Mouse (Mus musculus) stomach, embryonic 15.5 days (tissue): ENCODE measurements at regions not wholly inside any gene's neighbourhood (a gene's known extent, or its start where the extent isn't known, plus 50 kb on each side); places are given as distances from the start of the nearest gene placed in this dataset.

Experiments
- ATAC-seq: fragments of 200-750 bp; cut with Nextera tagmentation; 2 replicates; pipeline ENCODE4 v1.8.0; 2017; ENCODE audit warnings: low read depth, moderate number of reproducible peaks, moderate TSS enrichment; ENCODE audit not compliant: insufficient read depth, low FRiP score
- H3K27ac ChIP-seq: fragments of 300-500 bp; sonication (generic); 2 replicates; pipeline ENCODE4 v1.5.1; 2015; ENCODE audit warnings: mild to moderate bottlenecking, inconsistent platforms
- H3K27me3 ChIP-seq: fragments of 300-500 bp; sonication (generic); replicated peaks from 2 replicates; pipeline ENCODE4 v1.6.1; 2015; ENCODE audit warnings: inconsistent platforms
- H3K36me3 ChIP-seq: fragments of 300-500 bp; sonication (generic); 2 replicates; pipeline ENCODE4 v1.6.1; 2015; ENCODE audit warnings: inconsistent platforms
- H3K4me1 ChIP-seq: fragments of 300-500 bp; sonication (generic); 2 replicates; pipeline ENCODE4 v1.6.1; 2015; ENCODE audit warnings: inconsistent platforms
- H3K4me2 ChIP-seq: fragments of 300-500 bp; sonication (generic); 2 replicates; pipeline ENCODE4 v1.6.1; 2015; ENCODE audit warnings: mild to moderate bottlenecking, inconsistent platforms
- H3K4me3 ChIP-seq: fragments of 300-500 bp; sonication (generic); replicated peaks from 2 replicates; pipeline ENCODE4 v1.5.1; 2015; ENCODE audit warnings: inconsistent platforms
- H3K9ac ChIP-seq: fragments of 300-500 bp; sonication (generic); 2 replicates; pipeline ENCODE4 v1.6.1; 2015; ENCODE audit warnings: inconsistent platforms
- H3K9me3 ChIP-seq: fragments of 300-500 bp; sonication (generic); 2 replicates; pipeline ENCODE4 v1.6.1; 2016; ENCODE audit warnings: inconsistent platforms
- WGBS: fragments of 180-500 bp; shearing (Covaris S2); methylation state at CpG from one replicate; pipeline ENCODE4 v1.1.7; 2015; 5-methylcytosine and 5-hydroxymethylcytosine counted together

- no peak for ATAC-seq
- no peaks in the 10 kb centered on the region for H3K9me3 ChIP-seq
- no peaks in the 10 kb centered on the region for H3K4me1 ChIP-seq
- no peak overlapping the region for H3K27ac ChIP-seq
- no peak overlapping the region for H3K9ac ChIP-seq
- H3K36me3 ChIP-seq = no peaks in the 10 kb centered on the region
- H3K4me3 ChIP-seq = no peak overlapping the region
- no peaks in the 10 kb centered on the region for H3K27me3 ChIP-seq
- no peak overlapping the region for H3K4me2 ChIP-seq
- WGBS = 66% methylated on average over 6 of the region's 6 CpGs
Observed at GRCm38 (mm10) chr9:51379589-51379988, 50.9 kb upstream of the 1810046K07Rik start.

- H3K4me1 ChIP-seq = no peaks in the 10 kb centered on the region; the same call in 1 of the 2 replicates
- 66% methylated on average over 2 of the region's 2 CpGs for WGBS
- no peak overlapping the region for H3K9ac ChIP-seq
- ATAC-seq = no peak
- no peak overlapping the region for H3K4me2 ChIP-seq
- no peak overlapping the region for H3K4me3 ChIP-seq
- H3K9me3 ChIP-seq = no peaks in the 10 kb centered on the region
- H3K27ac ChIP-seq = no peak overlapping the region
- H3K27me3 ChIP-seq = no peaks in the 10 kb centered on the region
- no peaks in the 10 kb centered on the region for H3K36me3 ChIP-seq
Observed at GRCm38 (mm10) chr9:51393921-51394320, 65.2 kb upstream of the 1810046K07Rik start.

- no peak overlapping the region for H3K4me2 ChIP-seq
- ATAC-seq = no peak
- H3K27ac ChIP-seq = 0 out of 2 replicates have a peak overlapping the region, but pooled peaks have one; percentile 4
Observed at GRCm38 (mm10) chr9:51394372-51394771, 65.7 kb upstream of the 1810046K07Rik start.

GRCm38 (mm10) chr9:51396801-51397200, 68.1 kb upstream of the 1810046K07Rik start:
- WGBS = 94% methylated on average over 3 of the region's 3 CpGs
- no peak overlapping the region for H3K27ac ChIP-seq
- no peak overlapping the region for H3K9ac ChIP-seq
- H3K4me3 ChIP-seq = no peak overlapping the region
- H3K36me3 ChIP-seq = no peaks in the 10 kb centered on the region
- no peaks in the 10 kb centered on the region for H3K27me3 ChIP-seq
- no peak overlapping the region for H3K4me2 ChIP-seq
- H3K4me1 ChIP-seq = no peaks in the 10 kb centered on the region; the same call in 1 of the 2 replicates
- no peak for ATAC-seq
- H3K9me3 ChIP-seq = no peaks in the 10 kb centered on the region

More at GRCm38 (mm10) chr9:51394372-51394771, 65.7 kb upstream of the 1810046K07Rik start:
- WGBS = 35% methylated on average over 9 of the region's 9 CpGs
- H3K36me3 ChIP-seq = no peaks in the 10 kb centered on the region
- no peaks in the 10 kb centered on the region; the same call in 1 of the 2 replicates for H3K4me1 ChIP-seq
- no peaks in the 10 kb centered on the region for H3K9me3 ChIP-seq
- H3K9ac ChIP-seq = no peak overlapping the region
- H3K27me3 ChIP-seq = no peaks in the 10 kb centered on the region
- H3K4me3 ChIP-seq = no peak overlapping the region

- Histone ChIP-seq H3K4me3 (no peak overlapping the region), H3K9me3 (no peaks in the 10 kb centered on the region), H3K9ac (no peak overlapping the region), H3K27me3 (no peaks in the 10 kb centered on the region), H3K36me3 (no peaks in the 10 kb centered on the region), H3K4me2 (no peak overlapping the region), H3K27ac (peak overlapping the region; percentile 57; the same call in 1 of the 2 replicates), H3K4me1 (no peaks in the 10 kb centered on the region; the same call in 1 of the 2 replicates)
- 3% methylated on average over 1 of the region's 1 CpGs for WGBS
- ATAC-seq = no peak
Observed at GRCm38 (mm10) chr9:51397589-51398220, 69.0 kb upstream of the 1810046K07Rik start.

GRCm38 (mm10) chr9:51398886-51399285, 70.2 kb upstream of the 1810046K07Rik start:
- Histone ChIP-seq H3K4me1 (no peaks in the 10 kb centered on the region; the same call in 1 of the 2 replicates), H3K9me3 (no peaks in the 10 kb centered on the region), H3K36me3 (no peaks in the 10 kb centered on the region), H3K4me2 (no peak overlapping the region), H3K27me3 (no peaks in the 10 kb centered on the region), H3K9ac (no peak overlapping the region), H3K4me3 (no peak overlapping the region), H3K27ac (no peak overlapping the region)
- WGBS = 85% methylated on average over 4 of the region's 4 CpGs
- no peak for ATAC-seq

GRCm38 (mm10) chr9:51399356-51399755, 70.6 kb upstream of the 1810046K07Rik start:
- Histone ChIP-seq H3K9ac (no peak overlapping the region), H3K9me3 (no peaks in the 10 kb centered on the region), H3K4me3 (no peak overlapping the region), H3K27ac (no peak overlapping the region), H3K36me3 (no peaks in the 10 kb centered on the region), H3K4me2 (no peak overlapping the region), H3K27me3 (no peaks in the 10 kb centered on the region), H3K4me1 (no peaks in the 10 kb centered on the region; the same call in 1 of the 2 replicates)
- 44% methylated on average over 4 of the region's 4 CpGs for WGBS
- no peak for ATAC-seq

- H3K4me1 ChIP-seq = no peaks in the 10 kb centered on the region
- H3K36me3 ChIP-seq = no peaks in the 10 kb centered on the region
- H3K27me3 ChIP-seq = no peaks in the 10 kb centered on the region
- no peak overlapping the region for H3K27ac ChIP-seq
- no peak overlapping the region for H3K4me3 ChIP-seq
- 88% methylated on average over 3 of the region's 3 CpGs for WGBS
- H3K9me3 ChIP-seq = no peaks in the 10 kb centered on the region
- no peak overlapping the region for H3K4me2 ChIP-seq
- no peak for ATAC-seq
- H3K9ac ChIP-seq = no peak overlapping the region
Observed at GRCm38 (mm10) chr9:51401779-51402178, 73.1 kb upstream of the 1810046K07Rik start.

GRCm38 (mm10) chr9:51407978-51408377, 79.3 kb upstream of the 1810046K07Rik start:
- WGBS = 31% methylated on average over 1 of the region's 1 CpGs
- no peaks in the 10 kb centered on the region for H3K36me3 ChIP-seq
- H3K4me1 ChIP-seq = no peaks in the 10 kb centered on the region
- H3K4me3 ChIP-seq = no peak overlapping the region
- no peak for ATAC-seq
- no peak overlapping the region for H3K27ac ChIP-seq
- no peaks in the 10 kb centered on the region for H3K9me3 ChIP-seq
- no peak overlapping the region for H3K9ac ChIP-seq
- H3K4me2 ChIP-seq = no peak overlapping the region
- no peaks in the 10 kb centered on the region for H3K27me3 ChIP-seq

- H3K36me3 ChIP-seq = no peaks in the 10 kb centered on the region
- no peak for ATAC-seq
- no peak overlapping the region for H3K4me2 ChIP-seq
- 80% methylated on average over 5 of the region's 5 CpGs for WGBS
- H3K9ac ChIP-seq = no peak overlapping the region
- no peaks in the 10 kb centered on the region for H3K9me3 ChIP-seq
- no peak overlapping the region for H3K4me3 ChIP-seq
- no peak overlapping the region for H3K27ac ChIP-seq
- H3K27me3 ChIP-seq = no peaks in the 10 kb centered on the region
- H3K4me1 ChIP-seq = no peaks in the 10 kb centered on the region
Observed at GRCm38 (mm10) chr9:51418923-51419482, 90.3 kb upstream of the 1810046K07Rik start.

GRCm38 (mm10) chr9:51422553-51422952, 93.8 kb upstream of the 1810046K07Rik start:
- Histone ChIP-seq H3K9ac (no peak overlapping the region), H3K9me3 (no peaks in the 10 kb centered on the region), H3K4me2 (no peak overlapping the region), H3K4me1 (no peaks in the 10 kb centered on the region), H3K36me3 (no peaks in the 10 kb centered on the region), H3K27ac (no peak overlapping the region), H3K27me3 (no peaks in the 10 kb centered on the region), H3K4me3 (no peak overlapping the region)
- 62% methylated on average over 3 of the region's 3 CpGs for WGBS
- no peak for ATAC-seq

- no peaks in the 10 kb centered on the region for H3K27me3 ChIP-seq
- no peaks in the 10 kb centered on the region for H3K36me3 ChIP-seq
- H3K4me3 ChIP-seq = no peak overlapping the region
- H3K9ac ChIP-seq = no peak overlapping the region
- no peaks in the 10 kb centered on the region for H3K4me1 ChIP-seq
- WGBS = 80% methylated on average over 4 of the region's 4 CpGs
- no peak overlapping the region for H3K4me2 ChIP-seq
- H3K27ac ChIP-seq = no peak overlapping the region
- H3K9me3 ChIP-seq = no peaks in the 10 kb centered on the region
- no peak for ATAC-seq
Observed at GRCm38 (mm10) chr9:51423341-51423740, 94.6 kb upstream of the 1810046K07Rik start.
